Mouse (Mus musculus): ENCODE results near the gene Ccar1.
"Not testable (repeated sequence)": the region's sequence is repeated elsewhere in the genome, so short reads cannot be mapped to it uniquely, and the experiment has no call there.

Gene Ccar1

GRCm38 (mm10) chr10:62792177-62793090 lies at the start of gene Ccar1:
Ccar1 (minus strand) TSS chr10:62792286.
- in situ Hi-C loops (cut with MboI, MseI): no loop called here

GRCm38 (mm10) chr10:62840687-62841086 lies 48.6 kb upstream of the Ccar1 start:
- in situ Hi-C loops (cut with MboI, MseI): no loop called here

- in situ Hi-C loops (cut with MboI, MseI): no loop called here
Measured at GRCm38 (mm10) chr10:62837987-62838386, 45.9 kb upstream of the Ccar1 start.

- in situ Hi-C loops (cut with MboI, MseI): no loop called here
Measured at GRCm38 (mm10) chr10:62832783-62833182, 40.7 kb upstream of the Ccar1 start.

GRCm38 (mm10) chr10:62831546-62831945 lies 39.5 kb upstream of the Ccar1 start:
- in situ Hi-C loops (cut with MboI, MseI): no loop called here

- in situ Hi-C loops (cut with MboI, MseI): no loop called here
Measured at GRCm38 (mm10) chr10:62824474-62824873, 32.4 kb upstream of the Ccar1 start.

- in situ Hi-C loops (cut with MboI, MseI): no loop called here
Measured at GRCm38 (mm10) chr10:62823431-62823830, 31.3 kb upstream of the Ccar1 start.

GRCm38 (mm10) chr10:62810010-62810409 lies 17.9 kb upstream of the Ccar1 start:
- in situ Hi-C loops (cut with MboI, MseI): loop anchor here (10.0 kb wide), 1 partner anchor 275 kb away; no protein-coding TSS in a partner anchor

- in situ Hi-C loops (cut with MboI, MseI): loop anchor here (5.0 kb wide), 1 partner anchor 84 kb away; no protein-coding TSS in a partner anchor
Measured at GRCm38 (mm10) chr10:62808766-62809165, 16.7 kb upstream of the Ccar1 start.

GRCm38 (mm10) chr10:62808316-62808715 lies 16.2 kb upstream of the Ccar1 start:
- in situ Hi-C loops (cut with MboI, MseI): loop anchor here (5.0 kb wide), 1 partner anchor 84 kb away; no protein-coding TSS in a partner anchor

GRCm38 (mm10) chr10:62804106-62804505 lies 12.0 kb upstream of the Ccar1 start:
- in situ Hi-C loops (cut with MboI, MseI): loop anchor here (5.0 kb wide), 1 partner anchor 323 kb away; no protein-coding TSS in a partner anchor

GRCm38 (mm10) chr10:62803296-62803695 lies 11.2 kb upstream of the Ccar1 start:
- in situ Hi-C loops (cut with MboI, MseI): loop anchor here (5.0 kb wide), 1 partner anchor 324 kb away; no protein-coding TSS in a partner anchor

- in situ Hi-C loops (cut with MboI, MseI): no loop called here
Measured at GRCm38 (mm10) chr10:62794221-62794620, 2.1 kb upstream of the Ccar1 start.

GRCm38 (mm10) chr10:62793091-62793453 lies 986 bp upstream of the Ccar1 start:
- in situ Hi-C loops (cut with MboI, MseI): no loop called here

GRCm38 (mm10) chr10:62791251-62792176 lies 572 bp downstream of the Ccar1 start:
- in situ Hi-C loops (cut with MboI, MseI): no loop called here

- in situ Hi-C loops (cut with MboI, MseI): not testable (repeated sequence)
Measured at GRCm38 (mm10) chr10:62781776-62782175, 10.3 kb downstream of the Ccar1 start.

- in situ Hi-C loops (cut with MboI, MseI): no loop called here
Measured at GRCm38 (mm10) chr10:62750781-62751180, 41.3 kb downstream of the Ccar1 start.

- in situ Hi-C loops (cut with MboI, MseI): no loop called here
Measured at GRCm38 (mm10) chr10:62739961-62740737, 51.9 kb downstream of the Ccar1 start.

GRCm38 (mm10) chr10:62736965-62737688 lies 55.0 kb downstream of the Ccar1 start:
- in situ Hi-C loops (cut with MboI, MseI): no loop called here

- in situ Hi-C loops (cut with MboI, MseI): no loop called here
Measured at GRCm38 (mm10) chr10:62730826-62731225, 61.3 kb downstream of the Ccar1 start.
